Mouse (Mus musculus) testis, adult 2 months (tissue): ENCODE data around the gene Dpy19l1.

ENCODE experiments used
- CTCF ChIP-seq: fragments of 200-500 bp; IDR thresholded peaks from 2 replicates; pipeline ENCODE4 v1.5.1; 2012; ENCODE audit warnings: low read depth, mild to moderate bottlenecking, inconsistent platforms, low read length, moderate library complexity; ENCODE audit not compliant: control insufficient read depth, insufficient read depth, insufficient replicate concordance
- POLR2A ChIP-seq: fragments of 200-500 bp; IDR thresholded peaks from 2 replicates; pipeline ENCODE4 v1.6.1; 2012; ENCODE audit warnings: low read depth, mild to moderate bottlenecking, inconsistent platforms, low read length, moderate library complexity; ENCODE audit not compliant: control insufficient read depth

- TF ChIP-seq POLR2A, result no peak
- no peak for TF ChIP-seq CTCF
These were observed 82.8 kb downstream of the Dpy19l1 start for GRCm38 (mm10) chr9:24420144-24420543.
